Mouse (Mus musculus): ENCODE data around the gene Helt. TPM values are rescaled to one million over a fixed set of nuclear protein-coding genes. Genes with fewer than 3 reads are reported as not detected.

Helt gene
- total RNA-seq, 2 experiments from 2014 or later = not detected

DNA sequence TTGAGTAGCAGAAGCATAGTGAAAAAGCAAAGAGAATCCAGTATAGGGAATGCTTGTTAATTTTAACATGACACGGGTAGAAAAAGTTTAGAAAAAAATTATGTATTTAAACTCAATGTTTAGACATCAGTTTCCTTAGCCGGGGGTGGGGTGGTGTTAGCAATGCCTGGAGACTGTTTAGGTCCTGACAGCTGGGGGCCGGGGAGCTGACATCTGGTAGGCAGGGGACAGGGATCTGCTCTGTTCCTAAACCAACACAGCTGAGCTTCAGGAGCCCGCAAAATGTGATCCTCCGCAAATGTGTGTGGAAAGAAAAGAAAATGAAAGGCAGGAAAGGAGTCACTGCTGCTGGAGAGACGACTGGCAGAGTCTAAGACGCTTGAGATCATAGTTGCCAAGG lies 51.5 kb downstream of the Helt start:
- no peak for ATAC-seq (replicated peaks; ENCODE audit: low FRiP score, low TSS enrichment, poor library complexity, severe bottlenecking)

Other genes with a start within 250 kb of the Helt start
- 20.9 and 28.4 TPM in 2 replicates for gene Cfap97, start 142.9 kb downstream of the Helt start, total RNA-seq (2014; fragmentation: Nextera tagmentation)
- gene Cfap97, start 142.9 kb downstream of the Helt start, total RNA-seq (2017) = 23.3 and 45.9 TPM in 2 replicates
- gene Snx25, start 142.5 kb downstream of the Helt start, total RNA-seq (2014; fragmentation: Nextera tagmentation) = 8.5 and 15.4 TPM in 2 replicates
- 15.5 and 25.4 TPM in 2 replicates for gene Snx25, start 142.5 kb downstream of the Helt start, total RNA-seq (2017)
- 51.8 and 73.7 TPM in 2 replicates for gene Slc25a4, start 83.4 kb downstream of the Helt start, total RNA-seq (2014; fragmentation: Nextera tagmentation)
- gene Slc25a4, start 83.4 kb downstream of the Helt start, total RNA-seq (2017) = 122 and 140 TPM in 2 replicates
- 85.5 and 104 TPM in 2 replicates for gene Acsl1, start 176.4 kb upstream of the Helt start, total RNA-seq (2014; fragmentation: Nextera tagmentation)
- 139 and 157 TPM in 2 replicates for gene Acsl1, start 176.4 kb upstream of the Helt start, total RNA-seq (2017)